Mouse (Mus musculus) hindlimb bud, embryonic 11.5 days (tissue): ENCODE measurements around the gene Zcchc9.
"Not testable (repeated sequence)": the region's sequence is repeated elsewhere in the genome, so short reads cannot be mapped to it uniquely, and the experiment has no call there.

Source experiments
- DNase-seq: peaks from one replicate; pipeline ENCODE4 v3.0.0-alpha.2; 2012; ENCODE audit warnings: low read depth, low spot score; ENCODE audit errors: extremely low spot score

Zcchc9 gene

DNA sequence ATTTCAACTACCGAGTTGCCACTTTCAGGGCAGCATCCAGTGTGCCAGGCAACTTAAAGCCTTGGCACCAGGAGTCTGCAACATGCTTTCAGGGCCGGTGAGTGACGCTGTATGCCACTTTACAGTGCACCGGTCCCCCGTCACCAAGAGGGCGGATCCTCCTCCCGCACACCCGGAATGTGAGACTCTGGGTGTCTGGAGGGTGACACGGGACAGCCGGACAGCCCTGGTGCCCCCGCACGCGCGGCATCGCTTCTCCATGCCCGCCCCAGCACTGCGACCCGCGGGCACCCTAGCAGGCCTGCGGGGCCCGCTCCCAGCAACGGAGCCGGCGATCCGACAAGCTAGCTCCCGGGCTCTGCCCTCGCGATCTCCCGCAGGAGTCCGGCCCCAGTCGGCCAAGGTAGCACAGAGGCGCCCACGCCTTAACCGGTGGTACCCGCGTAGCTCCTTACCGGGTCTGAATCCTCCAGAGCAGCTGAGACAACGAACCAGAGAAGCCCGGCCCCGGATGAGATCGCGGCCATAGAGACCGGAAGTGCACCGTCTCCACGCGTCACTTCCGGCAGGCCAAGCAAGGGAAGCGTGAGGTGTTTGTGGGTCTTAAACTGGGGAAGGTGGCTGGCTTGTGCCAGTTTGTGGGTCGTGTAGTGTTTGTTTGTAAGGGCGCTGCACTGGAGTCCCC, at the start of gene Zcchc9:
Gene Zcchc9 (minus strand): TSS at position 551 of the 685 bp plus-strand sequence.
- DNase-seq: peak; percentile 63

DNA sequence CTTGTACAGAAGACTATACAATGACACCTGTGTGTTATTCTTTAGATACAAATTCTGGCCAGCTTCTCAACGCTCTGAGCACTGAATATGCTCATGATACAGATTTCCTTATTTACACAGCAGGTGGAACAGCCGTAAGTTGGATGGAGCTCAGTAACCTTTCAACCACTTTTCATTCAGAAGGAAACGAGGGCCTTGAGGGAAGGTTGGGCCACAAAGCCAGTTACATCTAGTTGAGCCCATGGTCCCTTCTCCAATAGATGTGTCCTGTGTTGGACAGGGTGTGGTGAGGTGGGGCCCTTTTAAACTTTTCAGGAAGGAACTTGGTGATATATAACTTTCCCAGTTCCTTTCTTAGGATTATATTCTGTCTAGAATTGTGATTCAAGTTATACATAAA, 46.9 kb upstream of the Zcchc9 start:
- DNase-seq: no peak

DNA sequence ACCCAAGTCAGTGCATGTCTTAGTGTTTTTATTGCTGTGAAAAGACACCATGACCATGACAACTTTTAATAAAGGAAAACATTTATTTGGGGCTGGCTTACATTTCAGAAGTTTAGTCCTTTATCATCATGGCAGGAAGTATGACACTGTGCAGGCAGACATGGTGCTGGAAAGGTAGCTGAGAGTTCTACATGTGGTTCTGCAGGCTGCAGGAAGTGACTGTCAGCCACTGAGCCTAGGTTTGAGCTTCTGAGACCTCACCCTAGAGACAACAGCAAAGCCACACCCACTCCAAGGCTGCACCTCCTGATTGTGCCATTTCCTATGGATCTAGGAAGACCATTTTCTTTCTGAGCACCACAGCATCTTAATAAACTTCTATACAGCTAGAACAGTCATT, 20.4 kb upstream of the Zcchc9 start:
- DNase-seq: no peak

DNA sequence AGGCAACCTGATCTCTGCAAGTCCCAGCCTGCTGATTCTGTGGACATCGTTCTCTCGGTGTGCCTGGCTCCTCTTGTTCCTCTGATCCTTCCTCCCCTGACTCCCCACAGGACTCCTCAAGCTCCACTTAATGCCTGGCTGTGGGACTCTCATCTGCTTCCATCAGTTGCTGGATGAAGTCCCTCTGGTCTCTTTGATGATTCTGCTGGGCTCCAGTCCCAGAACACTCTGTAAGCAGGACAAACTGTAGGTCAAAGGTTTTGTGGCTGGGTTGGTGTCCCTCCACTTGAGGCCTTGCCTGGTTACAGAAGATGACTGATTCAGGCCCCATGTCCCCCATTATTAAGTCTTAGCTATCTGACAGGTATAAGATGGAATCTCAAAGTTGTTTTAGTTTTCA, 18.6 kb upstream of the Zcchc9 start:
- DNase-seq: no peak

DNA sequence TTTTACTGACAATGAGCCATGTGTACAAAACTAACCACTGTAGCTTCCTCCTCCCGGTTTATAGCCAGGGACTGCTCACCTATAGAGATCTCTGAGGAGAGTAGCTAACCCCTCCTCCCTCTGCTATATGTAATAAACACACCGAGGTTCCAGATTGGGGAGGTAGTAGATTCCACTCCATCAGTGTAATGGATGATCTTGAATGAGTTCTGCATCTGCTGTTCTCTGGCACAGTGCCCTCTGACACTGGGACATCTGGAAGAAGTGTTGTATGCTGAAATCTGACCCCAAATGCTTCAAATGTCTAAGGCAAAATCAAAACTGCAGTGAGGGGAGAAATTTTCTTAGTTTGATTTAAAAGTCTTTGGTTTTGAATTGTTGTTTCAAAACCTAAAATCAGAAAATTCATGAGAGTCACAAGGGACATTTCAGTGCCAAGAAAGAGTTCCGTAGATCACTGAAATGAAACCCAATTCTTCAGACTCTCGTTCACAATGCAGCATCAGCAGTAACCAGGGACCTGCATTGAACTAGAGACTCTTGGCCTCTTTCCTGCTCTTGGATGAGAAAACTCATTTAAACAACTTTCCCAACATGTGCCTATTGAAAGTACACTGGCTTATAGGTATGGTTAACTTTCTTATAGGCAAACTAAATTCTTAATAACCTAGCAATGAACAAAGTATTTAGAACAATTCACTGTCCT, 17.5 kb upstream of the Zcchc9 start:
- no peak for DNase-seq

DNA sequence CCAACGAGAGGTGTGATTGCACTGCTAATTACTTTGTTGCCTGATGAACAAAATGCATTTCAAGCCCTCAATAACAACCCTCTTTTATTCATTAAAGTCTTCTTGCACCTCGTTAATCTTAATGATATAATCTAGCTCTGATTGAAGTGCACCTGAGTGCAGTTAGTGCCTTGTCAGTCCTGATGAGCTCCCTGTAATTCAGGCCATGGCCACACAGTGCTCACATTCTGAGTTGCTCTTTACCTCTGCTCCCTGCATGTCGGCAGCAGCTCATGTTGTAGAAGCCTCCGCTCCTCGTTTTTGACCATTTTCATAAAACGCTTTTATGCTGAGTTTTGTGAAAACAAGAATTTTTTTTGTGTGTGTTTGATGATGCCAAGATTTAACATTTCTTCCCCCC, 16.2 kb upstream of the Zcchc9 start:
- no peak for DNase-seq

DNA sequence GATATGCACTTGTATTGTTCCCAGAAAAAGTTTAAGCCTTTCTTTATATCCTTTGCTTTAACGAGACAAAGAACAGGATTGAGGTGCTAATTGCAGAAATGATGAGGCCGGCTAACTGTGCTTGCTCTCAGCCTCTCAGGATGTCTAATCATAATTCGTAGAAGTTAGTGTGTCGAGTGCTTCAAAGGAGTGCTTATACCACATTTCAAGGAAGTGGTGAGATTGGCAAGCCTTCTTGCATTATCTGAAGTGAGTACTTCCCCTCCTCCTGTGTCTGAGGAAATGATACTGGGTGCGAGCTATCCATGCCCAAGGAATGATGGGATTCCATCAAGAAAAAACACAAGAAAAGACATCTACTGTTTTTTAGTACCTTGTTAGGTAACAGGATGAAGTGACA, 7.2 kb upstream of the Zcchc9 start:
- no peak for DNase-seq

DNA sequence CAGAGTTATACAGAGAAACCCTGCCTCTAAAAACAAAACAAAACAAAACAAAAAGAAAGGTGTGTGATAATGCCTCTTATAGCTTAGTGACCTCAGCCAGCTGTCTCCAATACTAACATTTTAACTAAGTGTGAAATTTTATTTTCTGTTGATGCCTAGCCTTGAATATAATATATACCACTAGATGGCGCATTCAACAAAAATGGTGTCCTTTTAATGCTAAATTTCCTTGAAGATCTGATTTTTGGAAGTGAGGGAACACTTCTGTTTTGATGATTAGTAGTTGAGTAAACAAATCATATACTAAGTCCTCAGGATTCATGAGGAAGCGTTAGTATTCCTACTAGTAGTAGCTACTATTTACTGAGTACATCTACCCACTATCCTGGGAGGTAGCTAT, 2.0 kb upstream of the Zcchc9 start:
- DNase-seq: no peak

DNA sequence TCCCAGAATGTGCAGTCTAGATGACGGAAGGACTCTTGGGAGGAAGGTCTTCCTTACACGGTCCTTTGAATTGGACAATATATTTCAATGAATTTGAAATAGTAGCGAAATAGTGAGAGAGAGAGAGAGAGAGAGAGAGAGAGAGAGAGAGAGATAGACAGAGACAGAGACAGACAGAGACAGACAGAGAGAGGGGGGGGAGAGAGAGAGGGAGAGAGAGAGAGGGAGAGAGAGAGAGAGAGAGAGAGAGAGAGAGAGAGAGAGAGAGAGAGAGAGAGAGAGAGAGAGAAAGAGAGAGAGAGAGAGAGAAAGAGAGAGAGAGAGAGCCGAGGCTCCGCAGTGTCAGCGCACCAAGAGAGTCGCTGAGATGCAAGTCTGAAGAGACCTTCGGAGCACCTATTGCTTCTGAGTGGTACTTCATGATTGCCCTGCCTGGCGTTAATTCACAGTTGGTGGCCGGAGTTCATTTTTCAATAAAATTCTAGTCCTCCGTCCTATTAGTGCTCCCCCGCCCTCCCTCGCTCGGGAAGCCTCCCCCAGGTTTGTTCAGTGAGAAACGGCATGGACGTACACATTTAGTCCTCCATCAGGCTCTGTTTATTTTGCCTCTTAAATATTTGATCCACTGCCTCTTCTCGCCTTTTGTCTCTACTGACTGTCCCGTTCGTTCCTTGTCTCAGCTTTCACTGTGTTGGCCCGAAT, 520 bp upstream of the Zcchc9 start:
- DNase-seq: no peak

DNA sequence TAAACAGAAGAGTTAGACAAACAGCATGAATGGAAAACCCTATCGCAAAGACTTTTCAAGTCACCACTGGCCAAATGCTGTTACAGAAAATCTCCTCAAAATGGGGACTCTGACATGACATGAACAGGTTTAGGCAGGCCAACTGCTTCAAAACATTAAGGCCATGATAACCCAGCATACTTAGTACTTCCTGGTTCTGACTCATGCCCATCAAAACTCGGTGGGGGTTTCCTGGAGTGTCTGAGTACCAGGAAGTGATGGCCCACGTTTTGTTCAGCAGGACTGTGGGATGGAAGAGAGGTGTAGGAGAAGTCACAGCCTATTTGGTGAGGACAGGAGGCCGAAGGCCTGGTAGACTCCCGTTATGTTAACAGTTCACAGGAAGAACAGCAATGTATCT, 5.8 kb downstream of the Zcchc9 start:
- no peak for DNase-seq

DNA sequence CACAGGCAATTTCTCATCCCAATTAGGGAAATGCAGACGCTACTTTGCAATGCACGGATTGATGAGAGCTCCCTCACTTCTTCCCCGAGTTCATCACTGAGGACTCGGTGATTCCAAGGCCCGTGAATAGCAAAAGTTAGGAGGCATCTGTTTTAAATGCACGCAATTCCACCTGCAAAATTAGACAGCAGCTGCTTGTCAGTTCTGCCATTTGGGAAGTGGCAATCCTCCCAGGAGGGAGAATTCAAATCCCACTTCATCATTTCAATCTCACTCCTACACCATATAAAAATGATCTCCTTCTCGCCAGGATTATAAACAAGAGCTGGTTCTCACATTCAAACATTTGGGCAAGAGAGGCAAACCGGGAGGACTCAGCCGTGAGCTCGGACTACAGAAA, 10.1 kb downstream of the Zcchc9 start:
- DNase-seq: no peak

DNA sequence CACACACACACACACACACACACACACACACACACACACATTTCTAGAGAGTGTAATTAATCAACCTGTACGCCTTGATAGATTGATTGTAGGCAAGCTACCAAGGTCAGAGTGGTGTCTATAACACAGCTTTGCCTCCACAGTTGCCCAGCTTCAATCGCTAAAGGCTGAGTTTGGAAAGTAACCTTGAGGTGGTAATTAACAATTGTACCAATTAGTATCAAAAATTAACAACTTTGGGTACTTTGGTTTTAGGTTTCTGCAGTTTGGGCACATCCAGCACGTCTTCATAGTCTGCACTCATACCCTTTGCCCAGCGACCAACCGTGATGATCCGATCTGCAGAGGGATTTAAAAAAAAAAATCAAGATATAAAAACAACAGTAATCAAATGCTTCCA, 10.6 kb downstream of the Zcchc9 start:
- DNase-seq: no peak

DNA sequence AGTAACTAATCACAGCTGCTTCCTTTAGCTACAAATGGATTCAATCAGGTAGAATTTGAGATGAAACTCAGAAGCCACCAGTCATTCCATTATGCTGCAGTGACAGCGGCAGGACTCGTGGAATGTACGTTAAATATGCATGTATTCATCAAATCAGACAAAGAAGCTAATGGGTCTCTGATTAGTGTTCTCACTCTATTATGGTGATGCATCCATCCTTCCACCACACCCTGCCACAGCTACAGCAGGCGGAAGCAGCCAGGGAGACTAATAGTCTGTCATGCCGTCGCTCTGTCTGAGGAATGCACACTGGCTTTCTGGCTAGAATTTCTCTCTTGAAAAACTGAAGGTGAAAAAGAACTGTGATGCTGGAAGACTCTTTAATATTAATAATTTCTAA, 11.5 kb downstream of the Zcchc9 start:
- no peak for DNase-seq

DNA sequence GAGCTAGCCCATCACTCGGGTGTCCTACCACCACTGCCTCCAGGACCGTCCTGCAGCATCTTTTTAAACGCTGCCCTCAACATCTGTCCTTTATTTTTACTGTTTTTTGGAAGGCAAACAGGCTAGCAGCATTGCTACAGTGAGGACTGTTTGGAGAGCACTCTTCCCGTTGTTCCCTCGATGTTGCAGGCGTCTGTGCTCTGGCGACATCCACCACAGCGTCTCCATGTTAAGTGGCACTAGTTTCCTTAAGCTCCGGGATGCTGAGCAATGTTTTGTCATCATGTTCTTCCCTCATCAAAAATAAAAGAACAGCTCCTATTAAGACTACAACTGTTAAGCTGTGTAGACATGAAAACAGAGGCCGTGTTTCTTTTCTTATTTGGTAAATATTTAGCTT, 11.9 kb downstream of the Zcchc9 start:
- no peak for DNase-seq

DNA sequence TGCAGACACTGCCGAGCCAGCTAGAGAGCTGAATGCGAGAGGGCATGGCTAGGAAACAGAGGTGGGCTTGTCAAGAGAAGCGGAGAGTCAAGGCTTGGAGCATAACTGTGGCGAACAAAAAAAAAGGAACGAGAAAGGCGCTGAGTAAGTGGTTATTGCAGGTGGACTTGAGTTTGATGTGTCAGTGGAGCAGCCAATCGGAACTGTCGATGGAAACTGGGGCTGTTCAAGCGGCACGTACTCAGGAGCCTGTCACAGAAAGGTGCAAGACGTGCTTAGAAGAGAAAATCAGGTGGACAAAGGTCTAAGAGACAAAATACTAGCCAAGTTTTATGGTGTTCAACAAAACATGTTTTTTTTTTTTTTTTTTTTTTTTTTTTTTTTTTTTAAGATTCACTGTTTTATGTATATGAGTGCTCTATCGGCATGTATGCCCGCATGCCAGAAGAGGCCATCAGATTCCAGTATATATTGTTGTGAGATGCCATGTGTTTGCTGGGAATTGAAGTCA, 12.5 kb downstream of the Zcchc9 start:
- no peak for DNase-seq

DNA sequence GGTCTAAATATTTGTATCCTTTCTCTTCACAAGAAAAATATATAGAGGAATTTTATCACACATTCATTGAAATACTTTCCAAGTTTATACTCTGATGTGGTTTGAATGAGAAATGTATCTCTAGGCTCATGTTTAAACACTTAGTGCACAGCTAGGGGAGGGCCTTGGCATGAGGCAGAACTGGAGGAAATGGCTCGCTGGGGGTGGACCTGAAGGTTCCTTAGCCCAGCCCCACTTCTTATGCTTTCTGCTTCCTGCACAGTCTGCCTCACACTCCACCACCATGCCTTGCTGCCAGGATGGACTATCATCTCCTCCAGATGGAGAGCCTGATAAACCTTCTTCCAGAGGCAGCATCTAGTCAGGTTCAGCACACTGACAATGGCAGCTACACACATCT, 15.5 kb downstream of the Zcchc9 start:
- DNase-seq: no peak

DNA sequence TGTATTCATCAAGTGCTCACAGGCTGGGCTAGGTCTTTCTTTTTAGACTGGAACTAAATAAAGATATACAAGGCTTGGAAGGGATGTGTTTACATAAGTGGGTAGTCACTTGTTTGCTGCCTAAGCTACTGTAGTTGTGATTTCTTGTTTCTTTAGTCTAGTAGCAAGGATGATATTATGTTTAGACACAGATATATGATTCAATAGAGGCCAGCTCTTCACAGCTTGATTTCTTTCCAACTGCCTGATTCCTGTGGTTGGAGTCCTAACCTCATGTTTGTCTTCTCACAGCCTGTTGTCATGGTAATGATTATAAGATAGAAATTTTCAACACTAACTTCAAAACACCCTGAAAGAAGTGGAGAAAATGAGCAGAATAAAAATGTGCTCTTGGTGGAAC, 27.6 kb downstream of the Zcchc9 start:
- no peak for DNase-seq

DNA sequence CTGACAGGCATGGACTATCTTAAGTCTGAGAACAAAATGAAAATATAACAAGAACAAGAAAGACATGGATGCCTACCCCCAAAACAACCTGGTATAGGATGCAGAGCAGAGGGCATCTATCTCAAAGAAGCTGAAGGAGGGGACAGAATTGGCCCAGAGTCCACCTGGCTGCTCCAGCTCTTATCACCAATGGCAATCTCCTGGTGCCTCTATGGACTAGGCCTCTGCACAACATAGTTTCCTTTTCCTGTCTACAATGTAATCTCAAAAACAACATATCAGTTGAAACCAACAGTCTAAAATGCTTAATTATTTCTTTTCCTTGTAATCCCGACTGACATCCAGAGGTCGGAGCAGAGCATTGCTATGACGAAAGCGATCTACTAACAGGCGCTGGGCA, 29.4 kb downstream of the Zcchc9 start:
- DNase-seq: no peak

DNA sequence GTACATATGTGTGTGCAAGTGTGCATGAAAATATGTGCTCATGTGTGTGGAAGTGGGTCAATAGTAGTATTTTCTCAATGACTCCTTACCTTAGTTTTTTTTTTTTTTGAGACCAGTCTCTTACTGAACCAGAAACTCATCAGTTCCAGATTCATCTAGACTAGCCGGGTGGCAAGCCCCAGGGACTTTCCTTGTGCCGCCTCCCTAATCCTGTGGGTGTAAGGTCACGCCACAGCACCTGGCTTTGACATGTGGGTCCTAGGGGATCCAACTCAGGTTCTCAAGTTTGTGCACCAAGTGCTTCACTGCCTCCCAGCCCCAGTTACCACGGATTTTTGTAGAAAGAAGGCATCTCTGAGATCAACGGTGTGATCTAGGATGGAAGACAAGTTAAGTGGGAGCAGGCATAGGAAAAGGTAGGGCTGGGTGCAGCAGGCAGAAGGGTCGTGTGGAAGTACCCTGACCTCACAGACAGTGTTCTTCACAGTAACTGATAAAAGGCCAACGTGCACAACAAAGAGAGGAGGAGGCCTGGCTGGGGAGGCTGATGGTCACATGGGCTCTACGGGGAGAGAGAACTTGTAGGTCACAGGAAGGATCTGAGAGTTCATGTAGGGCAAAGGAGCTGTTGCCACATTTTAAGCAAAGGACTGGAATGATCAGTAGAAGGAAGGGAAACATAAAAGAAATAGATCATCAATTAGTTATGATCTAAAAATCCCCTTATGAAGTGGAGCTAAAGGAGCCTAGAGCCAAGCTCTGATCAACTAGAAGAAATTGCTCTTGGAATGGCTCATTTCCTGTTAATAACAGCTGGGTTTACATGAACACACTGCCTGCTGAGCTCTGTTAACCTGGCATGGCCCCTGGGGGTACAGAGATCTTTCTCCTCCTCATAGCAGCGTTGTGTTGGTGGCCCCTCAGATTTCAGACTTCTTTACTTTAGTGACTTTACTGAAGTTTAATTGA, 38.5 kb downstream of the Zcchc9 start:
- DNase-seq: no peak

DNA sequence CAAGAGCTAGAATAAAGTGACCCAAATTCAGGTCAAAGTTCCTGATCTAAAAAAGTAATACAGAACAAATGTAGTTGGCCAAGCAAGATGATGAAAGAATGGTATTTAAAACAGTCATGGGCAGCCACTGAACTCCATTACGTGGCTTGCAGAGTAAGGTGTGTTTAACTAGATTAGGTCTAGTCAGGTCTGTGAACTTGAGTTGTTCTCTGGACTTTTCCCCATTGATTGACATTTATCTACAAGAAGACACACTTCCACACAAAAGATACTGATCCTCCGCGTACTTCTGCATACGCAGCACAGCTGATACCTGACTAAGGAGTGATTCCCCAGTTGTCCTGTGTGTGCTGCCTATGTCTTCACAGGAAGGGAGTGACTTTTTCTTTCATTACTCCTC, 41.9 kb downstream of the Zcchc9 start:
- no peak for DNase-seq

DNA sequence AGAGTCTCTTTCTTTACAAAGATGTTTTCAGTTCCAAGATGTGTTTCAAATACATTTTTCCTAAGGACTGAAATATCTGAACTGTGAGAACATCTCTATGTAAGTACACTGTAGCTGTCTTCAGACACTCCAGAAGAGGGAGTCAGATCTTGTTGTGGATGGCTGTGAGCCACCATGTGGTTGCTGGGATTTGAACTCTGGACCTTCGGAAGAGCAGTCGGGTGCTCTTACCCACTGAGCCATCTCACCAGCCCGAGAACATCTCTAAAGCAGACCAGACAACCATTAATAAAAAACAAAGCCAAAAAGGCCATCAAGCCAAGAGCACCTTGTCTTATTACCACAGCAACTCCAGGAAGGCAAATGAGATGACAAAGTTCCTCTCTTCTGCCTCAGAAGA, 43.9 kb downstream of the Zcchc9 start:
- not testable (repeated sequence) for DNase-seq
